Mouse (Mus musculus): ENCODE results near the gene C4b. TPM values are rescaled to one million over a fixed set of nuclear protein-coding genes. Genes with fewer than 3 reads are reported as not detected.

C4b gene
- polyA plus RNA-seq, 1 experiment from 2014 or later: not detected

GRCm38 (mm10) chr17:34699575-34700408 lies 43.9 kb downstream of the C4b start:
- Histone ChIP-seq H3K36me3 (replicated peaks; ENCODE audit: control insufficient read depth, insufficient read depth, low read depth, low read length) (no peaks in the 10 kb centered on the region), H3K9ac (replicated peaks; ENCODE audit: low read length) (0 out of 2 replicates have a peak overlapping the region, but pooled peaks have one; percentile 2), H3K4me3 (ENCODE audit: low read depth, low read length) (no peak overlapping the region), H3K27me3 (ENCODE audit: control insufficient read depth, insufficient read depth, low read length) (no peaks in the 10 kb centered on the region), H3K27ac (replicated peaks; ENCODE audit: low read depth, low read length) (no peak overlapping the region), H3K9me3 (replicated peaks; ENCODE audit: control insufficient read depth, low read length) (no peaks in the 10 kb centered on the region), H3K4me2 (ENCODE audit: low read depth, low read length) (no peak overlapping the region), H3K4me1 (ENCODE audit: control insufficient read depth, insufficient read depth, low read length) (no peaks in the 10 kb centered on the region)
- ATAC-seq (replicated peaks; ENCODE audit: insufficient number of reproducible peaks, low FRiP score, low TSS enrichment, low read depth) (no peak), DNase-seq (ENCODE audit: low spot score) (peak; percentile 36)
- WGBS: 58% methylated on average over 14 of the region's 14 CpGs

GRCm38 (mm10) chr17:34692906-34693305 lies 50.8 kb downstream of the C4b start:
- Histone ChIP-seq H3K27ac (replicated peaks; ENCODE audit: low read depth, low read length) (no peak overlapping the region), H3K9me3 (replicated peaks; ENCODE audit: control insufficient read depth, low read length) (no peaks in the 10 kb centered on the region), H3K27me3 (ENCODE audit: control insufficient read depth, insufficient read depth, low read length) (no peaks in the 10 kb centered on the region), H3K9ac (replicated peaks; ENCODE audit: low read length) (no peak overlapping the region), H3K4me2 (ENCODE audit: low read depth, low read length) (no peak overlapping the region), H3K4me1 (ENCODE audit: control insufficient read depth, insufficient read depth, low read length) (no peaks in the 10 kb centered on the region), H3K36me3 (replicated peaks; ENCODE audit: control insufficient read depth, insufficient read depth, low read depth, low read length) (no peaks in the 10 kb centered on the region), H3K4me3 (ENCODE audit: low read depth, low read length) (no peak overlapping the region)
- WGBS: 66% methylated on average over 7 of the region's 7 CpGs
- ATAC-seq (replicated peaks; ENCODE audit: insufficient number of reproducible peaks, low FRiP score, low TSS enrichment, low read depth) (no peak), DNase-seq (ENCODE audit: low spot score) (no peak)

- 74% methylated on average over 4 of the region's 4 CpGs for WGBS
These were observed 53.2 kb downstream of the C4b start for GRCm38 (mm10) chr17:34690458-34690857.

GRCm38 (mm10) chr17:34688889-34689288 lies 54.8 kb downstream of the C4b start:
- no peak for ATAC-seq (replicated peaks; ENCODE audit: insufficient number of reproducible peaks, low FRiP score, low TSS enrichment, low read depth)
- Histone ChIP-seq H3K4me3 (ENCODE audit: low read depth, low read length) (no peak overlapping the region), H3K4me1 (ENCODE audit: control insufficient read depth, insufficient read depth, low read length) (no peaks in the 10 kb centered on the region), H3K36me3 (replicated peaks; ENCODE audit: control insufficient read depth, insufficient read depth, low read depth, low read length) (no peaks in the 10 kb centered on the region), H3K27ac (replicated peaks; ENCODE audit: low read depth, low read length) (no peak overlapping the region), H3K9ac (replicated peaks; ENCODE audit: low read length) (no peak overlapping the region), H3K27me3 (ENCODE audit: control insufficient read depth, insufficient read depth, low read length) (no peaks in the 10 kb centered on the region), H3K4me2 (ENCODE audit: low read depth, low read length) (no peak overlapping the region), H3K9me3 (replicated peaks; ENCODE audit: control insufficient read depth, low read length) (no peaks in the 10 kb centered on the region)
- WGBS: 88% methylated on average over 7 of the region's 7 CpGs
- no peak for DNase-seq (ENCODE audit: low spot score)

More at GRCm38 (mm10) chr17:34690458-34690857, 53.2 kb downstream of the C4b start:
- Histone ChIP-seq H3K4me1 (ENCODE audit: control insufficient read depth, insufficient read depth, low read length) (no peaks in the 10 kb centered on the region), H3K36me3 (replicated peaks; ENCODE audit: control insufficient read depth, insufficient read depth, low read depth, low read length) (no peaks in the 10 kb centered on the region), H3K9me3 (replicated peaks; ENCODE audit: control insufficient read depth, low read length) (no peaks in the 10 kb centered on the region), H3K9ac (replicated peaks; ENCODE audit: low read length) (no peak overlapping the region), H3K4me2 (ENCODE audit: low read depth, low read length) (no peak overlapping the region), H3K27ac (replicated peaks; ENCODE audit: low read depth, low read length) (no peak overlapping the region), H3K27me3 (ENCODE audit: control insufficient read depth, insufficient read depth, low read length) (no peaks in the 10 kb centered on the region), H3K4me3 (ENCODE audit: low read depth, low read length) (no peak overlapping the region)
- ATAC-seq (replicated peaks; ENCODE audit: insufficient number of reproducible peaks, low FRiP score, low TSS enrichment, low read depth) (no peak), DNase-seq (ENCODE audit: low spot score) (no peak)

- ATAC-seq (replicated peaks; ENCODE audit: insufficient number of reproducible peaks, low FRiP score, low TSS enrichment, low read depth) (no peak), DNase-seq (ENCODE audit: low spot score) (no peak)
- Histone ChIP-seq H3K9me3 (replicated peaks; ENCODE audit: control insufficient read depth, low read length) (no peaks in the 10 kb centered on the region), H3K4me3 (ENCODE audit: low read depth, low read length) (no peak overlapping the region), H3K27me3 (ENCODE audit: control insufficient read depth, insufficient read depth, low read length) (no peaks in the 10 kb centered on the region), H3K27ac (replicated peaks; ENCODE audit: low read depth, low read length) (no peak overlapping the region), H3K36me3 (replicated peaks; ENCODE audit: control insufficient read depth, insufficient read depth, low read depth, low read length) (no peaks in the 10 kb centered on the region), H3K4me2 (ENCODE audit: low read depth, low read length) (no peak overlapping the region), H3K4me1 (ENCODE audit: control insufficient read depth, insufficient read depth, low read length) (no peaks in the 10 kb centered on the region), H3K9ac (replicated peaks; ENCODE audit: low read length) (no peak overlapping the region)
- 81% methylated on average over 28 of the region's 28 CpGs for WGBS
These were observed 58.3 kb downstream of the C4b start for GRCm38 (mm10) chr17:34685120-34686110.

- Histone ChIP-seq H3K27me3 (ENCODE audit: control insufficient read depth, insufficient read depth, low read length) (no peaks in the 10 kb centered on the region), H3K9me3 (replicated peaks; ENCODE audit: control insufficient read depth, low read length) (no peaks in the 10 kb centered on the region), H3K4me1 (ENCODE audit: control insufficient read depth, insufficient read depth, low read length) (no peaks in the 10 kb centered on the region), H3K9ac (replicated peaks; ENCODE audit: low read length) (no peak overlapping the region), H3K27ac (replicated peaks; ENCODE audit: low read depth, low read length) (no peak overlapping the region), H3K4me3 (ENCODE audit: low read depth, low read length) (no peak overlapping the region), H3K4me2 (ENCODE audit: low read depth, low read length) (no peak overlapping the region), H3K36me3 (replicated peaks; ENCODE audit: control insufficient read depth, insufficient read depth, low read depth, low read length) (no peaks in the 10 kb centered on the region)
- ATAC-seq (replicated peaks; ENCODE audit: insufficient number of reproducible peaks, low FRiP score, low TSS enrichment, low read depth) (no peak), DNase-seq (ENCODE audit: low spot score) (no peak)
- 74% methylated on average over 9 of the region's 9 CpGs for WGBS
These were observed 59.3 kb downstream of the C4b start for GRCm38 (mm10) chr17:34684253-34684893.

- Histone ChIP-seq H3K27ac (replicated peaks; ENCODE audit: low read depth, low read length) (no peak overlapping the region), H3K4me2 (ENCODE audit: low read depth, low read length) (no peak overlapping the region), H3K9me3 (replicated peaks; ENCODE audit: control insufficient read depth, low read length) (no peaks in the 10 kb centered on the region), H3K36me3 (replicated peaks; ENCODE audit: control insufficient read depth, insufficient read depth, low read depth, low read length) (no peaks in the 10 kb centered on the region), H3K9ac (replicated peaks; ENCODE audit: low read length) (no peak overlapping the region), H3K27me3 (ENCODE audit: control insufficient read depth, insufficient read depth, low read length) (no peaks in the 10 kb centered on the region), H3K4me3 (ENCODE audit: low read depth, low read length) (no peak overlapping the region), H3K4me1 (ENCODE audit: control insufficient read depth, insufficient read depth, low read length) (no peaks in the 10 kb centered on the region)
- DNase-seq (ENCODE audit: low spot score) (no peak), ATAC-seq (replicated peaks; ENCODE audit: insufficient number of reproducible peaks, low FRiP score, low TSS enrichment, low read depth) (no peak)
- 66% methylated on average over 10 of the region's 10 CpGs for WGBS
These were observed 59.9 kb downstream of the C4b start for GRCm38 (mm10) chr17:34683686-34684220.

Data from embryonic facial prominence, embryonic 11.5 days (tissue).